Mouse (Mus musculus) E14TG2a.4 (cell line): ENCODE data around the gene Rnf43.

ENCODE experiments used
- CTCF ChIP-seq: conservative IDR thresholded peaks from 2 replicates; pipeline ENCODE4 v1.5.1; 2014; ENCODE audit warnings: low read length
- NANOG ChIP-seq: IDR thresholded peaks from 2 replicates; pipeline ENCODE4 v1.6.1; 2014; ENCODE audit warnings: borderline replicate concordance, low read length, mixed read lengths

DNA sequence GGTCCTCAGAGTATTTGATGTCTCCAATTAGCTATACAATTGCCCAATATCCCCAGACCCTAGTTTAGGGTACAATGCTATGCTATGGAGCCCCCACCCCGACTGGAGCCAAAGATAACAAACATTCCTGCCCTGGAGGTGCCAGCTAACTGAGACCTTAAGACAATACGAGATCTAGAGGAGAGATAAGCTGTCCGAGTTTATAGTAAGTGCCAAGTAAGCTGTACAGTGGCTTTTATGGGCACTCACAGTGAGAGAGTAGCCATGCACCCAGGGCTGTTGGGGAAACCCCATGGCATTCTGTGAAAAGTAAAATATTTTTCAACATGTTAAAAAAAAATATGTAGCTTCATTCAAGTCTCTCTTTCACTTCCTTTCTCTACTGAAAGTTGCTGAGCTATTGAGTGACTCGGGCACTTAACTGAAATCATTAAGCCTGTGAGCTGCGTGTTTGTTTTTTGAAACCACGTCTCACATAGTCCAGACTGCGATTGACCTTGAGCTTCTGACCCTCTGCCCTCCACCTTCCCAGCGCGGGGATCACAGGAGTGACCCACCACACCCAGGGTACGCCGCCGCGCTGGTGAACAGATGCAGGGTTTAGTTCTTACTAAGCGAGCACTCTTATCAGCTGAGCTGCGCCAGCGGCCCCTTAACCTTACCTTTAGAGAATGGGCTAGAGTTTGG, 27.7 kb downstream of the Rnf43 start:
- TF ChIP-seq CTCF (no peak), NANOG (no peak)
